Mouse (Mus musculus) forebrain, postnatal 0 days (tissue): ENCODE measurements around the gene Ifrd1. TPM values are rescaled to one million over a fixed set of nuclear protein-coding genes. Genes with fewer than 3 reads are reported as not detected.

Experiments
- ATAC-seq: fragments of 200-750 bp; cut with Nextera tagmentation; 2 replicates; pipeline ENCODE4 v1.8.0; 2017; ENCODE audit warnings: mild to moderate bottlenecking, moderate library complexity
- DNase-seq: peaks from one replicate; pipeline ENCODE4 v3.0.0-alpha.2; 2015
- H3K27ac ChIP-seq: fragments of 300-500 bp; sonication (generic); 2 replicates; pipeline ENCODE4 v1.5.1; 2014; ENCODE audit warnings: low read depth, mild to moderate bottlenecking, antibody characterized with exemption, low read length, moderate library complexity, mixed read lengths
- H3K27me3 ChIP-seq: fragments of 300-500 bp; sonication (generic); 2 replicates; pipeline ENCODE4 v1.6.1; 2014; ENCODE audit warnings: mild to moderate bottlenecking, low read length, mixed read lengths; ENCODE audit not compliant: insufficient read depth
- H3K36me3 ChIP-seq: fragments of 300-500 bp; sonication (generic); 2 replicates; pipeline ENCODE4 v1.6.1; 2014; ENCODE audit warnings: mild to moderate bottlenecking, moderate library complexity; ENCODE audit not compliant: insufficient read depth
- H3K4me1 ChIP-seq: fragments of 300-500 bp; sonication (generic); 2 replicates; pipeline ENCODE4 v1.6.1; 2014; ENCODE audit warnings: antibody characterized with exemption; ENCODE audit not compliant: insufficient read depth
- H3K4me2 ChIP-seq: fragments of 300-500 bp; sonication (generic); 2 replicates; pipeline ENCODE4 v1.6.1; 2014; ENCODE audit warnings: low read depth, mild to moderate bottlenecking, moderate library complexity
- H3K4me3 ChIP-seq: fragments of 300-500 bp; sonication (generic); 2 replicates; pipeline ENCODE4 v1.5.1; 2014; ENCODE audit warnings: low read depth, low read length, mixed read lengths
- H3K9ac ChIP-seq: fragments of 300-500 bp; sonication (generic); 2 replicates; pipeline ENCODE4 v1.6.1; 2014; ENCODE audit warnings: mild to moderate bottlenecking
- H3K9me3 ChIP-seq: fragments of 300-500 bp; sonication (generic); 2 replicates; pipeline ENCODE4 v1.6.1; 2016; ENCODE audit warnings: low read length
- CTCF ChIP-seq: sonication (generic); IDR thresholded peaks from 2 replicates; pipeline ENCODE4 v1.5.1; 2016; ENCODE audit warnings: antibody characterized with exemption, control low read depth, low read depth
- WGBS: fragments of 180-500 bp; shearing (Covaris S2); extraction: QIAGEN DNeasy Blood & Tissue Kit; methylation state at CpG from one replicate; pipeline ENCODE4 v1.1.7; 2014; 5-methylcytosine and 5-hydroxymethylcytosine counted together
- polyA plus RNA-seq: library from polyadenylated mRNA; unstranded; fragments of >200 nt; fragmentation: Nextera tagmentation; extraction: Ambion mirVana; gene quantifications from 2 replicates; pipeline ENCODE4 v1.2.1, GENCODE M21; 2015
- total RNA-seq: library from RNA; depleted of rRNA; stranded (reverse); fragments of >200 nt; gene quantifications from 2 replicates; pipeline ENCODE4 v1.2.3, GENCODE M21; 2014

Gene Ifrd1
- total and polyA plus RNA-seq, 2 experiments from 2014 or later = 71.3 to 156 TPM

DNA sequence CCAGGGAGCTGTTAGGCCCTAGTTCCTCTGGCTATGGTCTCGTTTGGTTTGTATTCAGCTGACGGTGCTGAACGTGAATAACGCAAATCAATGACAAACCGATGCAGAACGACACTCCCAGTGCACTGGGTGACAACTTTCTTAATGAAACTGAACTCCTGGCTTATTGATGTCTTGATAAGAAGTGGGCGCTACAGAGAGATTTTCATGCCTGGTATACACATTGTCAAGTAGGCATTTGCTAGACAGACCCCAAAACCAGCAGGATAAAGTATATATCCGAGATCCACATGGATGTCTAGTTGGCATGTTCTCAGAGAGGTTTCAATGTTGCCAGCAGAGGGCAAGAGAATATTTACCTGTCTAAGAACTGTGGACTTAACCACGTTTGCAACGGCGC is 6.4 kb upstream of the Ifrd1 start:
- H3K9ac ChIP-seq = no peak overlapping the region
- H3K9me3 ChIP-seq = no peaks in the 10 kb centered on the region
- ATAC-seq (no peak), DNase-seq (no peak)
- no peak overlapping the region for H3K27ac ChIP-seq
- TF ChIP-seq CTCF = no peak
- no peak overlapping the region for H3K4me2 ChIP-seq
- H3K4me1 ChIP-seq = no peaks in the 10 kb centered on the region
- H3K4me3 ChIP-seq = no peak overlapping the region
- H3K27me3 ChIP-seq = no peaks in the 10 kb centered on the region
- WGBS = 87% methylated on average over 11 of the region's 11 CpGs
- no peaks in the 10 kb centered on the region for H3K36me3 ChIP-seq

DNA sequence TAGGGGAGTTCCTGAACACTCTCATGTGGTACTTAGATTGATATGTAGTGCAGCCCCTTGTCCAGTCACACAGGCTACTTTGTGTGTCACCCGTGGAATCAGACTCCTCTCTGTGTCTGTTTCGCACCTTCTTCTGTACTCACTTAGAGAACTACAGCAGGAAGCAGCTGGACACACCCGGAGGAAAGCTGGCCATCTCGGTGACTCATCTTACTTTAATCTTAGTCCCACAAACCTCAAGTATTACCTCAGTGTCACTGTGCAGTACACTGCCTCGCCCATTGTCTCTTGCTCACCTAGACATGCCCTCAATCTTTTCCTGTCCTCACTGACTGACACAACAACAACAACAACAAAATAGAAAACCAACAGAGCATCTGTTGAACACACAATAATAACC is 4.9 kb upstream of the Ifrd1 start:
- DNase-seq (no peak), ATAC-seq (no peak)
- H3K4me1 ChIP-seq = no peaks in the 10 kb centered on the region
- H3K9ac ChIP-seq = no peak overlapping the region
- H3K4me3 ChIP-seq = no peak overlapping the region
- no peaks in the 10 kb centered on the region for H3K9me3 ChIP-seq
- H3K4me2 ChIP-seq = no peak overlapping the region
- H3K36me3 ChIP-seq = no peaks in the 10 kb centered on the region
- no peaks in the 10 kb centered on the region for H3K27me3 ChIP-seq
- WGBS = 91% methylated on average over 5 of the region's 5 CpGs
- TF ChIP-seq CTCF = no peak
- no peak overlapping the region for H3K27ac ChIP-seq

DNA sequence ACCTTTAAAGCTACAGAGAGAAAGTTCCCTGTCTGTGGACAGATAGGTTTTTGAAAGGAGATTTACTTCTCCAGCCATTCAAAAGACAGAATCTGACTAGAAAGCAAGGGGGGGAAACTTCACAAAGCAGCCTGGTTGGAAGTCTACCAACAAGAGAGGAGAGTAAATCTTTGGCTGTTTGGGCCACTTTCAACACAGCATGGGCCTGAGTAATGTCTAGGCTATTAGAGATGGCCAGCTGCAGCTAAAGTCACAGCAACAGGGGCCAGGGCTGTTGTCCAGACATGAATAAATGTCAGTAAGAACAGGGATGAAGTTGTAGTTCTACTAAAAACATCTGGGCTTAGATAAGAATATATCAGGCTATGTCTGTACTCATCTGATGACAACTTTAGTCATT is 2.0 kb upstream of the Ifrd1 start:
- H3K4me2 ChIP-seq = no peak overlapping the region
- no peak for TF ChIP-seq CTCF
- no peak overlapping the region for H3K4me3 ChIP-seq
- H3K27me3 ChIP-seq = no peaks in the 10 kb centered on the region
- no peak overlapping the region for H3K9ac ChIP-seq
- no peaks in the 10 kb centered on the region for H3K36me3 ChIP-seq
- no peak overlapping the region for H3K27ac ChIP-seq
- ATAC-seq = no peak
- no peaks in the 10 kb centered on the region for H3K4me1 ChIP-seq
- H3K9me3 ChIP-seq = no peaks in the 10 kb centered on the region
- no peak for DNase-seq

DNA sequence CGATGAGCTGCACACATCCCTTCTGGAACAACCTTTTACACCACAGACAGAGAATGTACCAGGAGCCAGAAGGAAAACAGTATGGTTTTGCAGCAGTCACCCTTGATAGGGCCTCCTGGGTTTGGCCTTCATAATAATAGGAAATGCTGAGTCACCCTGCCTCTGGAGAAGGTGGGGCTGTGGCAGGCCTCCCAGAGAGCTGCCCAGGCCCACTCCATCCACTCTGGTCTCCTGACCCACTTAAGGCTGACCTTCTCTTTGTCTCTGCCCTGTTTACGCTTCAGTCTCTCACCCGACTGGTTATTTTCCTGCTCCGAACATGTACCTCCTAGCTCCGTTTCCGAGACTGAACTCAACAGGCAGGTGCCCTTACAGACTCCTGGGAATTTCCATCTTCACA is 328 bp downstream of the Ifrd1 start:
- H3K27me3 ChIP-seq = no peaks in the 10 kb centered on the region
- H3K9ac ChIP-seq = no peak overlapping the region
- no peak overlapping the region for H3K4me2 ChIP-seq
- DNase-seq (no peak), ATAC-seq (no peak)
- WGBS = 76% methylated on average over 6 of the region's 6 CpGs
- H3K36me3 ChIP-seq = no peaks in the 10 kb centered on the region
- H3K4me1 ChIP-seq = no peaks in the 10 kb centered on the region
- H3K9me3 ChIP-seq = no peaks in the 10 kb centered on the region
- TF ChIP-seq CTCF = no peak
- no peak overlapping the region for H3K4me3 ChIP-seq
- H3K27ac ChIP-seq = no peak overlapping the region

DNA sequence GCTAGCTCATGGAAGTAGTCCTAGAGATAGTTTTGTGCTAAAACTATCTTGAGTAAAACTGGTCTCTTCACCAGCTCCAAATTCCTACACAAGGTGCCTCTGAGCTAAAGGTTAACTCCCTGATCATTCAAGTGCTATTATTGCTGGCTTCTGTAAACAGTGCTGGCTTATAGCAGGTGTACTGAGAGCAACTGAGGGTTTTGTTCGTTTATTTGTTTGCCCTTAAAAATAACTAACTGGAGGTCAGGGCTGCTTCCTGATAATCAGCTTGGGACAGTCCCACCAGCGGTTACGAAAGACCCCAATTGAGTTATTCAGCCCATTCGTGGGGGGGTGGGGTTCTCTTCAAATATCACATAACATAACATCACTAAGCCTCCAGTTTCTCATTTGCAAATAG is 920 bp downstream of the Ifrd1 start:
- TF ChIP-seq CTCF = no peak
- H3K4me3 ChIP-seq = no peak overlapping the region
- no peak for ATAC-seq
- no peak overlapping the region for H3K27ac ChIP-seq
- H3K9ac ChIP-seq = no peak overlapping the region
- no peaks in the 10 kb centered on the region for H3K9me3 ChIP-seq
- H3K36me3 ChIP-seq = no peaks in the 10 kb centered on the region
- WGBS = 87% methylated on average over 4 of the region's 4 CpGs
- H3K4me1 ChIP-seq = no peaks in the 10 kb centered on the region
- H3K4me2 ChIP-seq = no peak overlapping the region
- no peaks in the 10 kb centered on the region for H3K27me3 ChIP-seq
- no peak for DNase-seq

DNA sequence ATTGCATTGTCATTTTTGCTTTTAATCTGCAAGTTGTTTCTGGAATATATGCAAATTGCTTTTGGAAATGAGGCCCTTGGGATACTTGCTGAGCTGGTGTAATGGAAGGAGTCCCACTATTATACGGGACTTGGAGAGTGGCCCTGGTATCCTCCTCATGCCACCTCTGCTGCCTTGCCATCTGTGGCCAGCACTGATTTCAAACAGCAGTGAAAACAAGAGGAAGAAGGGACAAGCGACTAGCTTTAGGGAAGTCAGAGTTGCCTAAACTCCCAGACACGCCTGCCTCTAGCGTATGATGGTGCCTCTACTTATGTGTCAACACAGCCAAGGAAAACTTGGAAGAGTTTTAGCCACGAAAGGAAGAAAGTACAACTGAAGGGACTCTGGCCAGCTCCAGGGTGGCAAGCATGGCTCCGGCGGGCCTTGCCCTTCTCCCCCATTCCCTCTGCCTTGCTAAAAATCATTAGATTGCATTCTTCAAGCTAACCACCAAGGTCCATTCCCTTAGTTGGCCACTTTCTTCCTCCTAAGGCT is 2.8 kb downstream of the Ifrd1 start:
- ATAC-seq = no peak
- no peak for TF ChIP-seq CTCF

DNA sequence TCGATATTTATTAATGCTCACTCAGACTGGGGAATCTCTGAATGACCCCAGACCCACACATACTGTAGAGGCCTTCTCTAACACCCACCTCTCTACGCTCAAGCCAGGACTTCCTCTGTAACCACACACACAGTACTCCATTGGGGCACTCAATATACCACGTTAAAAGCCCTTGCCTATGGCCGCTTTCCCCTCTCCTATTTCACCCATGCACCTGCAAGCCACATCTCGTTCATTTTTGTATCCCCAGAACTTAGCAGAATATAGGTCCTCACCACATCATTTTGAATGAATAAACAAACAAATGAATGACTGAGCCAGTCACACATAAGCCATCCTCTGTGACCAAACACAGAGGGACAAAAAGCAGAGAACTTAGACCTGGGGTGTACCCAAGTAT is 3.4 kb downstream of the Ifrd1 start:
- H3K4me2 ChIP-seq = no peak overlapping the region
- H3K27me3 ChIP-seq = no peaks in the 10 kb centered on the region
- no peaks in the 10 kb centered on the region for H3K36me3 ChIP-seq
- no peaks in the 10 kb centered on the region for H3K9me3 ChIP-seq
- TF ChIP-seq CTCF = no peak
- ATAC-seq = no peak
- DNase-seq = no peak
- H3K27ac ChIP-seq = no peak overlapping the region
- no peak overlapping the region for H3K4me3 ChIP-seq
- WGBS = 92% methylated on average over 5 of the region's 5 CpGs
- H3K4me1 ChIP-seq = no peaks in the 10 kb centered on the region
- H3K9ac ChIP-seq = no peak overlapping the region

More for the DNA sequence above, 2.8 kb downstream of the Ifrd1 start:
- no peaks in the 10 kb centered on the region for H3K36me3 ChIP-seq
- H3K4me3 ChIP-seq = no peak overlapping the region
- H3K9ac ChIP-seq = no peak overlapping the region
- WGBS = 86% methylated on average over 7 of the region's 7 CpGs
- H3K27me3 ChIP-seq = no peaks in the 10 kb centered on the region
- H3K27ac ChIP-seq = no peak overlapping the region
- no peaks in the 10 kb centered on the region for H3K4me1 ChIP-seq
- DNase-seq = no peak
- H3K4me2 ChIP-seq = no peak overlapping the region
- no peaks in the 10 kb centered on the region for H3K9me3 ChIP-seq
